Mouse (Mus musculus): ENCODE results near the gene Nfe2l2. TPM values are rescaled to one million over a fixed set of nuclear protein-coding genes. Genes with fewer than 3 reads are reported as not detected.

Nfe2l2 gene
- total RNA-seq, 2 experiments from 2014 or later: 25.6 to 31.3 TPM

DNA sequence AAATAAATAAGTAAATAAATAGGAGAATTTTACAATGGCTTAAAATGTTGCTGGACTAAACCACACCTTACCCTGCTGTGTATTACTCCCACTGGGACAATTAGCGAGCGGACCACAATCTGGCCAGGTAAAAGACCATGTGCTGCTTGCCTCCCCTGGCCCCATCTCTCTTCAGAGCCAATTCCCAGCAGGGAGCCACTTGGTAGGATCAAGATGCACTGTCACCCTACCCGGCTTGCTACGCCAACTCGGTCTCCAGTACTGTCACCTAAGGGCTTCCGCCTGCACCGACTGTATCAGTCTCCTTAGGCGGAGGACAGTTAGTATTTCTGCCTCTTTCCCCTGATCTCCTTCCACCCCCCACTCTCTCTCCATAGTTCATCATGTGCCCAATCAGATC is 76.0 kb downstream of the Nfe2l2 start:
- intact Hi-C loops (cut with DNase I; ENCODE audit: low total_unique reads): no loop called here
- DNase-seq: no peak

DNA sequence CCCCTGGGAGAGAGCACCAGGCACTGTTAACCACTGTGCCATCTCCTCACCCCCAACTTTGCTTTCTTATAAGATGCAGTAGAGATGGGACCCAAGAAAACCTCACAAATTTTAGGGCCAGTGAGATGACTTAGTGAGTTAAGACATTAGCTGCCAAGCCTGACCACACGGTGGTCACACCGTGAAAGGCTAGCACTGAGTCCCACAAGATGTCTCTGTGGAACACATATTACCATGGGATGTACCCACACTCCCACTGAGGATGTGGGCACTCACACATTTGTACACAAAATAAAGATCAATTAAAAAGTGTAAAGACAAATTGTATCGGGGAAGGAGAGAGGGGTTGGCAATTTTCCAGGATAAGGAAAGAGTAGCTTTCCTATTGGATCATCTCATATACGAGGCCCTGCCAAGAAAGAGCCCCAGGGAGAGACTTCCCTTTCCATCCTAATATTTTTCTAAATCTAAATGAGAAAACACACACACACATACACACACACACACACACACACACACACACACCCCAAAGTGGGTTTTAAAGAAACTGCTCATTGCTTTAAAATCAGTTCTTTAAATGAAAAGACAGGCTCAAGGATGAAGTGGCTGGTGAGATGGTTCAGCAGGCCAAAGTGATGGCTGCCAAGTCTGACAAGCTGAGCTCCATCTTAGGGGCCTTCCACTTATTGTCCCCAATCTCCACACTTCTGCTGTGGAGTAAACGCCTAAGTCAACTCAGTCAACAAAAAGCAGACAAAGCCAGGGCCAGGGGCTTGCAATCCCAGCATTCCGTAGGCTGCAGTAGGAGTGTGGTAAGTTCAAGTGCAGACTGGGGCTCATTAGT is 77.6 kb downstream of the Nfe2l2 start:
- no peak for DNase-seq
- intact Hi-C loops (cut with DNase I; ENCODE audit: low total_unique reads): no loop called here

Small RNA genes within 50 kb of the gene (microRNA-seq; reads per million reads assigned to microRNA genes)
- gene Gm24574: 0 reads per million in 2 experiments

Other genes with a start within 250 kb of the Nfe2l2 start
- gene Hnrnpa3, start 45.4 kb downstream of the Nfe2l2 start, total RNA-seq (2021): 100 to 1,000 TPM; 144 to 187 TPM
- 10 to 100 TPM; 23.0 to 25.9 TPM for gene Agps, start 127.5 kb upstream of the Nfe2l2 start, total RNA-seq (2021)
- 1 to 10 TPM; 4.1 to 4.4 TPM for gene Ttc30b, start 233.9 kb upstream of the Nfe2l2 start, total RNA-seq (2021)